Mouse (Mus musculus) cerebellum, adult 2 months (tissue): ENCODE results near the gene Tnrc6a.

Experiments used
- CTCF ChIP-seq: fragments of 200-500 bp; IDR thresholded peaks from 2 replicates; pipeline ENCODE4 v1.5.1; 2011; ENCODE audit warnings: low read depth, mild to moderate bottlenecking, control low read depth, low read length, moderate library complexity, borderline replicate concordance; ENCODE audit not compliant: insufficient read depth
- POLR2A ChIP-seq: fragments of 200-500 bp; IDR thresholded peaks from 2 replicates; pipeline ENCODE4 v1.6.1; 2011; ENCODE audit warnings: low read length, control low read depth, borderline replicate concordance; ENCODE audit not compliant: insufficient read depth

- TF ChIP-seq CTCF (no peak), POLR2A (no peak)
These were observed 6.9 kb upstream of the Tnrc6a start for GRCm38 (mm10) chr7:123116799-123117198.
